Mouse (Mus musculus) urinary bladder, adult 18-20 months (tissue): ENCODE results near the gene Cxcl15.
A peak's percentile ranks its signal among the peaks of the same experiment; 100 is the strongest.

ENCODE experiments used
- DNase-seq, 2 experiments: peaks; one replicate each; pipeline ENCODE4 v3.0.0; 2022; ENCODE audit warnings: low spot score in 2 of 2, mixed read lengths in 2 of 2

The Cxcl15 gene

DNA sequence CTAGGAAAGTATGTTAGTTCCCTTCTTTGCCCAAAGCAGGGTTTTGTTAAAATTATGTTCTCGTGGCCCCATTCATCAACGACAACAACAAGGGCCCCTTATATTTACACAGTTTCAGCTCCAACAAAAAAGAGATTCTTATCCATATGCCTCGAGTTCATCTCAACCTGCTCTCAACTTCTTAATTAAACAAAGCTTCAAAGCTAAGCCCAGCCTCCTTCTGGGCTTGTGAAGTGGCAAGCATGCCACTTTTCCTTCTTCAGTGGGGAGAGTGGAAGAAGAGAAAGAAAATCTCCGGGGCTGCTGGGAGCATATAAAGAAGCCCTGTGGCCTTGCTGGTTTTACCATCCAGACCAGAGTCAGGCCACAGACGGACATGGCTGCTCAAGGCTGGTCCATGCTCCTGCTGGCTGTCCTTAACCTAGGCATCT, at the start of gene Cxcl15:
TSS of gene Cxcl15 (plus strand) at position 340 of the 431 bp plus-strand sequence.
- no peak for DNase-seq

DNA sequence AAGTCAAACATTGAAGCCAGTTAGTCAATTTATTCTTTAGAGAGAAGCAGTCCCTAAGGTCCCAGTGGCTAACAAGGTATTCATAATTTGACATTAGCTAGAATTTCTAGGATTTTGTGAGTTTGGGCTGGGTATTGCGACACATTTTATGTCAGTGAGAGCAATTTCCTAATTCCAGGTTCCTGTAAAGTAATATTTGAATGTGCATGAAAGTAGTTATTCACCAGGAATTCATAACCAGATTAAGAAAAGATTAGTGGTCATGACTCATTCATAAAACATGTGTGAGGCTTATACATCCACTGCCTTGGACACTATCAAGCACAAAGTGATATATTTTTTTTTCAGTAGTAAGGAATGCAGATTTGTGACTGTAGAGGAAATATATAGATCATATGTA, 40.4 kb upstream of the Cxcl15 start:
- no peak for DNase-seq

DNA sequence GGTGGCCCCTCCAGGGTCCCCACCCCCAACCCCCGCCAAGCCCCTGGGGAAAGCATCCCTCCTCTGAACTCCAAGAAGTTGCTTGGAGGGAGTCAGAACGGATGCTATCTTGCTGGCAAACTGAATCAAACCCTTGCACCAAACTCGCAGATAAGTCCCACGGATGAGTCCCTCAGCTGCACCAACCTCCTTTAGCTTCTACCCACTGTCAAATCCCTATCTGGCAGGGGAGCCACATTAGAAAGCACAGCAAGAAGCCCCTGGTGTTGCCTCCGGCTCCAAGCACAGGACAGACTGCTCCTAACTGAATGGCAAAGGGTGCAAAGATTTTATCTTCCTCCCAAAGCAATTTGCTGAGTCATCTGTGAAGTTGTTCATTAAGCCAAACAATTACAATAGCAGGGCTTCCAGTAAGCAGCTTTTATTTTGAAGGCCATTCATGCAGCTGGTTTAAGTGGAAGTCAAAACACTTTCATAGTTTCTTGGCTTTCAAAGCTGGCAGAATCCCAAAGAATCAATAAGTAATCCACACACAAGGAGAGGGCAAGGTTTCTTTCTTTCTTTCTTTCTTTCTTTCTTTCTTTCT, 36.2 kb upstream of the Cxcl15 start:
- DNase-seq = no peak

DNA sequence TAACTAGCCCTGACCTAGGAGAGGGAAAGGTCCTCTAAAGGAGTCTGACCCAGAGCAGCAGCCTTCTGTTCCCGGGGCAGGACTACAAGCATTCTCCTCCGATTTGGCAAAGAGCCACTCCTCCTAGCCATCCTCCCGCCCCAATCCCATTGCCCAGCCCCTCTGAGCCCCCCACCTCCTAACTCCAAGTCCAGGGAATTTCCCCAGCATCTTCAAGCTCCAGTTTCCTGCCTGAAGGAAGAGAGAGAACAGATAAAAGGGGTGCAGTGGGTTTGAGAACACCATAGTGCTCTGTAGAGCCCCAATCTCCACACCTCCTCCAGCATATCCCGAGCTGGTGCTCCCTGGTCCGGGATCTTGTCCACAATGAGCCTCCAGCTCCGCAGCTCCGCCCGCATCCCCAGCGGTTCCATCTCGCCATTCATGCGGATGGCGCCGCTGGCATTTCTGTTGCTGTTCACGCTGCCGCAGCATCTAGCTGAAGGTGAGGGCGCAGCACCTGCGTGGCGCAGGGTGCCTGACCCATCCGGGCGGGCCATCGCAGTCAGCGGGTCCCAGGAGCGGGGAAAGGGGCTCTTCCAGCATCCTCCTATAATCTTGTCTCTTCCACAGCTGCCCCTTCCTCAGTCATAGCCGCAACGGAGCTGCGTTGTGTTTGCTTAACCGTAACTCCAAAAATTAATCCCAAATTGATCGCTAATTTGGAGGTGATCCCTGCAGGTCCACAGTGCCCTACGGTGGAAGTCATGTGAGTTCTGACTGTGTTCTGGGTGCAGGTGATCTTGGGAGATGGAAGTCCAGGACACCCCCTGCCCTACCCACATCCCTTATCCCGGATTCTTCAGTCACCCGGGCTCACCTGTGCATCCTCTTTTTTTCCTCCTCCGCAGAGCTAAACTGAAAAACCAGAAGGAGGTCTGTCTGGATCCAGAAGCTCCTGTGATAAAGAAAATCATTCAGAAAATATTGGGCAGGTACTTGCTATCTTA, 35.0 kb upstream of the Cxcl15 start, which contains the start of gene Cxcl5:
TSS of gene Cxcl5 (plus strand) at position 284 of the 989 bp plus-strand sequence.
- no peak for DNase-seq

DNA sequence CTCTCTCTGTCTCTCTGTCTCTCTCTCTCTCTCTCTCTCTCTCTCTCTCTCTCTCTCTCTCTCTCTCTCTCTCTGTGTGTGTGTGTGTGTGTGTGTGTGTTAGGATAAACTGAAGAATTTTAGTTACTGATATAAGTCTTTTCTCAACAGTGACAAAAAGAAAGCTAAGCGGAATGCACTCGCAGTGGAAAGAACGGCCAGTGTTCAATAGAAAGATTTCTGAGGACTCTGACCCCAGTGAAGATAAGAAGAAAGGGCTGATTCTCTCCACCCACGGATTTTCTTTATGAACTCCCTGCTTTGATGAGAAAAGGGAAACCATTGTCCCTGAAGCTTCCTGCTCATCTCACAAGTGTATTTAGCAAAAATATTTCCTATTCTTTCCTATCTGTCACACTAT, 34.0 kb upstream of the Cxcl15 start:
- no peak for DNase-seq

DNA sequence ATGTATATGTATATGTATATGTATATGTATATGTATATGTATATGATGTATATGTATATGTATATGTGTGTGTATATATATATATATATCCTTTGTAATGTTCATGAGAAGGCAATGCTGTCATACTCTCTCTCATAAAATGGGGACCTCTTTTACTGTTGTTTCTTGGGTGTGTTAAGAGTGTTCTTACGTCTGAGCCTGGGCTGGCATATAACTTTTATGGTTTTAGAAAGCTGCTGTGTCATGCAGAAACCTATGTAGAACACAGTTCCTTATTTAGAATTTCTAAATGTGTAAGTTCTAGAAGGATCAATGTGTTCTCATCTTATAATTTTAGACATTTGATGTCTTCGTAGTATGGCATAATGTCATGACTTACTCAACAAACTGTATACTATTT, 33.5 kb upstream of the Cxcl15 start:
- no peak for DNase-seq

DNA sequence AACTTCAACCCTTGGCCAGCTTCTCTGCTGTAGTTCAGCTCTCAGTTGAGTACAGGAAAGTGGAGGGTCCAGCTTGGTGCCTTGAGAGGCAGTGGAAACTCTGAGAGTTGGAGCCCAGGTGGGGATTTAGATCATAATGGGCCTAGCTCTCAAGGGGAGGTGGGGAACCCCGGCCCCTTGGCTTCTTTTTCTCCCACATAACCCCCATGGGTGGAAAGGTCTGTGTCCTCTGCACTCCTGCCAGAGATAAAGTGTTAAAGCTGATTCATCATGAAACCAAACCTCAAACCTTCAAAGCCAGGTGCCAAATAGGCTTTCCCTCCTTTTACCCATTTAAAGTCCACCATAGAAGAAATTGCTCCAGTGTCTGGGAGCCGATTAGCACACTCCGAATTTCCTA, 32.5 kb upstream of the Cxcl15 start:
- DNase-seq = no peak

DNA sequence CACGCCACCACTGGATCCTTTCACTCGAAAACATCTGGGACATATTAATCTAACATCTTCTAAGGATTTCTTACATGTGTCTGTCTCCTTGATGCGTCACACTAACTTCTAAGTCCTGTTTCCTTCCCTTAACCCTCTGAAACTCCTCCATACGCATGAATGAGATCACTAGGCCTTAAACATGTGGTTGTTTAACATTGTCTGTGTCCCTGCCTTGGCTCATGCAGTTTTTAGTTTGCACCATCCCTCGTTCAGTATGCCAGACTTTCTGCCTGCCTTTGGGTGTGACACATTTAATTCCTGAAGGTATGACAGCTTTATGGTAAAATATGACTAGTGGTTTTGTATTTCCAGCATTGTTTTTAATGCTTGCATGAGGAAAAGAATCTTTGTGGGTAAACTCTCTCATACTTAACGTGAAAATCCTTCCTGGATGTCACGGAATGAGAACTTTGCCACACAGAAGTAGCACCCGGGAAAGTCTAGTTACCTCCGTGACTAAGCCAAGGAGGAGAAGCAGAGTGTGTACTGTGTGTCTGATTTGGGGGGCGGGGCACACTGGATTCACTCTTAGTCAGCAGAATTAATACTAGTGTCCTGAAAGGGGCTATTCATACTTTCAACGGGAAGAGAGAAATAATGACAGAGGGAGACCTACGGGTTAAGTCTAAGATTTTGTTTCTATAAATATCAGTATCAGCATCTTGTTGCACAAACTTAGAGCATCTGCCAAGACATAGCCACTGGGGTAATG, 30.2 kb upstream of the Cxcl15 start:
- no peak for DNase-seq

DNA sequence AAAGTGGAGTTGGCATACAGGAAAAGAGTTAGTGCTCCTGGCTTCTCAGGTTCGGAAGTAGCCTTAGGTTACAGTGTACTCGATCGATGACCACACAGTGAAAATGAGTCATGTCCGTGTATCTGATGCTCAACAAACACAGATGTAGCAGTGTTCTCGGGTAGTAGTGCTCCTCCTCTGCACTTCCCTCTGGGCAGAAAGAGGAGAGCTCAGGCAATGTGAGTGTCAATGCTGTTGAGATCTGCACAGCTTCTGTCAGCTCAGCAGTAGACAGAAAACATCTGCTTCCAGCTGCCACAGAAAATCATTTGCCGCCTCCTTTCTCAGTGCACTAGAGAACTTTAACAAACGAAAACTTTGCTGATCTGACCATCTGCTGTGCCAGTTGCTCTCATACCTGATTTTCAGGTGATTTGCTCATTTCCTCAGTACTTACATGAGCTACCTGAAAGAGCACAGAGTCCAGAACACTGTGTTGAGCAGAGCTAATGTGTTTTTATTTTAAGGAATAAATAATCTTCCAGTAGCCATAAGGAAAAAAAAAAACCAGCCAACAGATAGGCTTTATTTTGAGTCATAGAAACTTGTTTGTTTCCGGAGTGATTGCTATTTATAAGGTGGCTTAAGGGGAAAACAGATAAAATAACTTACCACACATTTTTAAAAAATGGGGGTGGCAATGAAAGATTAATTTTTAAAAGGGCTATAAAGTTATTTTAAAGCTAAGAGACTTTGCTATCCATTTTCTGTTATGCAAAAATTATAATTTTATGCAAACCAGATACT, 28.3 kb upstream of the Cxcl15 start:
- DNase-seq = no peak

DNA sequence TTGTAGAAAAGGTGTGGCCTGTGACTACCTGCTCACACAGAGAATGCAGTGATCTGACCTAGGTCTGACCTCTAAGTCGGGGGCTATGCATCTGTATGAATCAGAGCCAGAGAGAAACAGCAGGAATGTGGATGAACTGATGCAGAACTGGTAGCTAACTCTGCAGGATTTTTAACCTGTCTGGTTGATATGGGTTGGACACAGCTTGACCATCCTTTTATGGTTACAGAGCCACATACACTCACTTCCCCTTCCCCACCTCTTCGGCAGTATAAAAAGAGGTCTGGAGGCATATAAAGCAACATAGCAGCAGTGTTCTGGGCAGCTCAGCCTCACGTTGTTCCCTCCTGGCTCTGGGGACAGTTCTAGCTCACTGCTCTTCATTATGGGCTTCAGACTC, 26.1 kb upstream of the Cxcl15 start, which contains the start of gene Ppbp:
TSS of gene Ppbp (plus strand) at position 301 of the 400 bp plus-strand sequence.
- no peak for DNase-seq

DNA sequence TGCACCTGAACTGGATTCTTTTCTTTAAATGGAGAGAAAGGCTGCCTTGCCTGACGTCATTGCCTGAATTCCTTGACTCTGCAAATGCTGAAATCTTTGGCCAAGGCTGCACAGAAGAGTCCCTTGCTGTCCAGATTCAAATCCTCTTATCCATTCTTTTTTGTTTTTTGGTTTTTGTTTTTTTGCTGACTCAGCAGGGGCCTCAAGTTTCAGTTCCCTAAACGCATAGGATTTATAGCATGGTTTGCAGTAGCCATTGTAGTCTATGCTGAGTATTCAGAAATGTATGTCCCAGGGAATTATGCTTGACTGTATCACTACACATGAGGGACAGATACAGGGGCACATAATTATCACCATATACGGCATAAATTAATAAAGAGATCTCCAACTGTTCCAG, 23.0 kb upstream of the Cxcl15 start:
- no peak for DNase-seq

DNA sequence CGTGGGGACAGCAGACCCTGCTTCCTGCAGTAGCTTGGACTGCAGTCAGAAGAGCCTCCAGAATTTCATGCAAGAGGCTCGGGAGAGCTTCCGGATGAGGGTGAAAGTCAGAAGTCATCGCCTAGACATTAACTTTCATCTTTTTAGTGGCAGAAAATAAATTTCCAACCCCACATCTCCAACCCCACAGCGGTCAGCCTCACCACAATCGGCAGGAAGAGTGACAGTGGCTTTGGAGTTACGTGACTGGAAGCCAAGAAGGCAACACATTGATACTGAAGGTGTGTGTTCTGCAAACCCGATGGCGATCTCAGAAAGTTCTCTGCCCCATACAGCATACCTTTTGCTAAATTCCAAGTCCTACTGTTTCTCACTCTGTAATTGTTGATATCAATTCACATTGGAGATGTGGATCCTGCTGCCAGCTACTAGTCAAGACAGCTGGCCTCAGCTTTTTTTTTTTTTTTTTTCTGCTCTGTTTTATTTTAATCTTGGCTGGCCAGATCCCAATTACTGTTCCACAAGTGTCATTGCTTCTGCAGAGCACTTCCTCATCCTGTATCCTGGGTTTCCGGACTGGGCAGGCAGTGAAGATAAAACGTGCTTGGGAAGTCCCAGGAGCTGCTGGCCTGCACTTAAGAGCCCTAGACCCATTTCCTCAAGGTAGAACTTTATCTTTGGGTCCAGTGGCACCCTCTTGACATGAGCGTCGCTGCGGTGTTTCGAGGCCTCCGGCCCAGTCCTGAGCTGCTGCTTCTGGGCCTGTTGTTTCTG, 22.3 kb upstream of the Cxcl15 start, which contains the start of gene Pf4:
TSS of gene Pf4 (plus strand) at position 556 of the 774 bp plus-strand sequence.
- DNase-seq = no peak

DNA sequence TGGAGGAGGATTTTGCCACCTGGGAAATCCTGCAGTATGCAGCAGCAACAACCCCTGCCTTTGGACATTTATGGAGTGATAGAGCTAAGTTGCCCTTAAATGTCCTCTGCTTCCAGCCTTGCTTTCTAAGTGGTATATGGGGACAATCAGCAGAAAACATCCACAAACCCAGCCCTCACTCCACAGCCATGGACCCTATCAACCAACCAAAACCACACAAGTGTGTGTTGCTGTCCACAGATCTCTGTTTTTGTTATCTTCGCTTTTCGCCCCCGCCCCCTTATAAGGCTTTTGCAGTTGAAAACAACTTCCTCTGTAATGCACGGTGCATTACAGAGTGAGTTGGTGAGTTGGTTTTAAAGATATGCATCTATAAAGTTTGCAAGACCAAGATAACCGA, 18.8 kb upstream of the Cxcl15 start:
- DNase-seq = no peak

DNA sequence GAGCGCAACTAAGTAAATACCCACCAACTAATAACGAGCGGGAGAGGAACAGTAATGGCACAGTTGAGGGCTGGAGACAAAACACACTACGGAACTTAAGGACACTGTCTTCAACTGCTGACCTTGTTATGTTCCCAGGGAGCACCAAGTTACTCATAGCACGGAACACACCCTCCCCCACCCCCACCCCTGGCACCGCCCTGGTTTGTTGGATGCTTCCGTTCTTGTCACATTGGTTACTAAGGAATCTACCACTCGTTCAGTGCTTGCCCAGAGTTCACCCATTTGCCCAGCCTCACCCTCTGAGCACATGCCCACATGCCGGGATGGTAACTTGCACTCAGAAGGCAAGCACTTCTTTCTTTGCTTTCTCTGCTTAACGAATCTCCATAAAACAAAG, 16.7 kb upstream of the Cxcl15 start:
- no peak for DNase-seq

DNA sequence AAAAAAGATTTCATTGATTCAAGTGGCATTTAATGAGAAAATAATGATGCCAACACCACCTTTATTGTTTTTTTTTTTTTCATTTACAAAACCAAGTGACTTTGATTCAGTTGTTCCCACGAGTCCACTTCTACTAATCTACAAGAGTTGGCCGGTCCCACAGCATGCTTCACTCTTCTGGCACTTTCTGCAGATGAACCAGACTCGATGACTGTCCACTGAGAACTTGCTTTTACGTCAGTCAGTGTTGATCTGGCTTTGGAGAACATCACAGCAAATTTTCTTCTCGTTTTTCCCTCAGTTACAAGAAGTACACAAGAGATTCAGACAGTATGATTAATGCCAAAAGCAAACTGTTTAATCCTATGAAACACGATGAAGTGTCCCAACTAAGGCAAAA, 15.5 kb upstream of the Cxcl15 start:
- DNase-seq = no peak

DNA sequence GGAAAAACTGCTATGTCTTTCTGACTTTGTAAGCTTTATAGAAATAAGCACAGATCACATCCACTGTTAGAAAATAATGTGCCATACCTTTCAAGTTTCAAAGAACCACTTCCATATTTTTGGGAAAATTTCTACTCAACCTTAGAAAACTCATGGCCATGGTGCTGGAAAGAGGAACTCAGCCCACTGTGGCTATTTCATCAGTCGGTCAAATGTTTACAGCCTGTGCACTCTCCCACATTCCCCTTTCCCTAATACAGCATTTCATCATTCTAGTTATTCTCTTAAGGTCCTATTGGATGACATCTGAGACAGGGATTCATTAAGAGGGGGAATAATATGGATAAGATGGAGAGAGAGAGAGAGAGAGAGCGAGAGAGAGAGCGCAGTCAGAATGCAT, 10.6 kb upstream of the Cxcl15 start:
- DNase-seq = no peak

DNA sequence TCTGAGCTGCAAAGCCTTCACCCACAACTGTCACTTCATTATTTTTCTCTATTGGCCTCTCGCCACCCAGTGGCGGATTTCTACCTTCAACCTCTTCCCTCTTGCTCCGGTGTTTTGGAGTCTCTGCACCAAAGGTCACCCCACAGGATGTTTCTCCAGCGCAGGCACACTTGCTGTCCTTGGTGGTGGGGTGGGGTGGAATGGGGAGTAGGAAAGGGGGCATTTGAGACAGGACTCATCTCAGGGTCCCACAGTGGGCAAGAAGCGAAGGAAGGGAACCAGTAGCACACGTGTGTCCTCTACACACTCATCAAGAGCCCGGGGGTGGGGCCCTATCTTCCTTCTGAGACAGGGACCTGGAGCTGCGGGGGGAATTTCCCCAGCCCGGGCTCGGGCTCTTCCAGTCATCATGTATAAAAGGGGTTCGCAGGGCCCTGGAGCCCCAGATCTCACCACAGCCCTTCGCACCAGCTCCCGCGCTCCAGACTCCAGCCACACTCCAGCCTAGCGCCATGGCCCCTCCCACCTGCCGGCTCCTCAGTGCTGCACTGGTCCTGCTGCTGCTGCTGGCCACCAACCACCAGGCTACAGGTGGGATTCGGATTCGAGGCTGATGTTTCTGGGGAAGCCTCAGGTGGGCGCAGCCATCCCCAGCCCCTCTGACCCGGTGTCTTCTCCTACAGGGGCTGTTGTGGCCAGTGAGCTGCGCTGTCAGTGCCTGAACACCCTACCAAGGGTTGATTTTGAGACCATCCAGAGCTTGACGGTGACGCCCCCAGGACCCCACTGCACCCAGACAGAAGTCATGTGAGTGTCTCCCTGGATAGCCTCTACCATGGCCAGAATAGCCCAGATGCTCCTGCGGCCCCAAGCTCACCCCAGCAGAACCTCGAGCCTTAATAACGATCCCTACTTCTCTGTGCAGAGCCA, 8.4 kb upstream of the Cxcl15 start, which contains the start of gene Cxcl3:
TSS of gene Cxcl3 (plus strand) at position 445 of the 930 bp plus-strand sequence.
- peak; percentile 23 to 40 for DNase-seq

DNA sequence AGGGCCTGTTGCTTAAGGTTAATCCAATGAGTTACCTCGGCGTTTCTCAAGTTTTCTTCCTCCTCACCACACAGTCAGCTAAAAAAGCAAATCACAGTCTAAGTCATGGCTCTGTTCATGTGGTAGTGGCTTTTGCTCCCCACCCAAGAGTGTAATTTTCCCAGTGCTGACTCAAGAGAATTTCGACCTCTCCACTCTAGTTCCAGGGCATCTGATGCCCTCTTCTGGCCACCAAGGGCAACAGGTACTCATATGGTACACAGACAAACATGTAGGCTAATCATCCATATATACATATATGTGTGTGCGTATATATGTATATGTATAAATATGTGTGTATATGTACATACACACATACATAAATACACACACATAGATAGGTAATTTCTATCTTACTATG, 6.2 kb upstream of the Cxcl15 start:
- DNase-seq = no peak
